ENCODE assay signal across 7 mouse cellular contexts in the genomic region with DNA sequence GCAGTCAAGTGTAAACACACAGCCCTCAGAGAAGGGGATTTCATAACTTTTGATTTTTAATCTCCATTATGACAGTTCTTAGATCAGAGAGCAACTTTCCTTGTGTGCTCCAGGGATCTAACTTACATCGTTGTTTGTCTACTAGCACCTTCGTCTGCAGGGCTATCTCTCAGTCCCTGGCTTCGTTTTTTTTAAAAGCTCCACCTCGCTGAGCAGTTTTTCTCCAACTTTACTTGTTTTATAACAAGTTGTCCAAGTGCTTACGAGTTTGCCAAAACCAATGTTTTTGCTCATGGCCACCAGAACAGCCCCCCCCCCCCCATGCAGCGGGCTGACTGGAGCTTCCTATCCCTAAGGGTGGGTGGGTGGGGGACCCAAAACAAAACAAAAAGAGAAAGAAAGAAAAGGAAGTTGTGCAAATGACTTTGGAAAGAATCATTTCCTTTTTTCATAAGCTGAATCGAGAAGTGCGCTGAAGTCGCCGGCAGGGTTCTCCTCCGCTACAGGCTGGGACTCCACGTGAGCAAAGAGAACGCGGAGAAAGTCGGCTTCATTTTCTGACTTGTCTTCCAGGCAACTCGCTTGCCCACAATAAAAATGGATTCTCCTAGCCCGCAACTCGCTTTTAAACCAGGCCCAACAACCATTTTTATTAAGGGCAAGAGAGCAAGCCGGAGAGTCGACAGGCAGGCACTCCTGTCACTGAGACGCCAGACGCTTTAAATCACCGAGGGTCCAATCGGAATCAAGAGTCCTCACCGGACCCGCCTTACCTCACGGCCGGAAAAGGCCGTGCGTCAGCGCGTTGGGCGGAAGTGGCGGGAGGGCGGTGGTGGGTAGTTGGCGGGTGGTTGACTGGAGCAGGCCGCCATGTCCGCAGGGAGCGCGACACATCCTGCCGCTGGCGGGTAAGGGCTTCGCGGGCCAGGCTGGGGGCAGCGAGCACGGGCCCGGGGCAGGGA. TPM values are rescaled to one million over a fixed set of nuclear protein-coding genes. Genes with fewer than 3 reads are reported as not detected.
DNase-seq lines count a peak whose midpoint lies in the region; ATAC-seq lines count a peak whose summit lies in the region.

TSS of gene Khdc4 (plus strand) at position 824 of the 962 bp plus-strand sequence.

- H3K4me3 ChIP-seq in intestine, embryonic 15.5 days (replicated peaks) = peak within 1 kb of the TSS; percentile 76
- H3K4me3 ChIP-seq in midbrain, embryonic 10.5 days = peak within 1 kb of the TSS; percentile 100

- peak; percentile 98 for DNase-seq in adrenal gland, adult 2 months
- DNase-seq in embryo, embryonic 11.5 days (ENCODE audit: low read depth, low spot score) = peak; percentile 98
- DNase-seq in gastrocnemius, postnatal 36 days = peak; percentile 93 to 95
- peak; percentile 97 to 99 for DNase-seq in left cerebral cortex, postnatal 25 days (ENCODE audit: low spot score in 2 of 2)
- peak; percentile 98 for DNase-seq in midbrain, embryonic 10.5 days (ENCODE audit: low spot score)
- peak; percentile 90 for DNase-seq in right cerebral cortex, postnatal 4 days

- H3K9ac ChIP-seq in intestine, embryonic 15.5 days = peak within 1 kb of the TSS; percentile 96

- H3K27ac ChIP-seq in intestine, embryonic 15.5 days = peak within 1 kb of the TSS; percentile 98
- peak within 1 kb of the TSS; percentile 98 for H3K27ac ChIP-seq in midbrain, embryonic 10.5 days (replicated peaks)

- intact Hi-C loops in gastrocnemius, postnatal 36 days (cut with DNase I) = loop anchor here (10.0 kb wide), 1 partner anchor 390 kb away; the partner anchor contains the start of genes Cct3 and Tsacc
- intact Hi-C loops in left cerebral cortex, postnatal 25 days (cut with DNase I) = no loop called here

- no peaks in the 10 kb centered on the region for H3K27me3 ChIP-seq in intestine, embryonic 15.5 days (replicated peaks)
- H3K27me3 ChIP-seq in midbrain, embryonic 10.5 days (ENCODE audit: low read depth, poor library complexity, severe bottlenecking) = no peaks in the 10 kb centered on the region

- H3K9me3 ChIP-seq in intestine, embryonic 15.5 days = no peaks in the 10 kb centered on the region
- H3K9me3 ChIP-seq in midbrain, embryonic 10.5 days (replicated peaks) = no peaks in the 10 kb centered on the region

- H3K4me2 ChIP-seq in intestine, embryonic 15.5 days (replicated peaks) = peak within 1 kb of the TSS; percentile 74

- WGBS in intestine, embryonic 15.5 days = under 1% methylated on average over 47 of the region's 47 CpGs
- WGBS in midbrain, embryonic 10.5 days = 1% methylated on average over 47 of the region's 47 CpGs

- H3K36me3 ChIP-seq in intestine, embryonic 15.5 days = peaks cover 12% of the 10 kb centered on the region
- H3K36me3 ChIP-seq in midbrain, embryonic 10.5 days = peaks cover 33% of the 10 kb centered on the region

- ATAC-seq in intestine, embryonic 15.5 days = peak; percentile 99

- peaks cover 4% of the 10 kb centered on the region for H3K4me1 ChIP-seq in intestine, embryonic 15.5 days (replicated peaks)
- H3K4me1 ChIP-seq in midbrain, embryonic 10.5 days = peaks cover 21% of the 10 kb centered on the region

RNA-seq across cellular contexts. Expression of gene Khdc4, which starts in this region (rescaled TPM):
- total RNA-seq in adrenal gland, adult 2 months (2021) = 10 to 100 TPM; 43.2 to 67.9 TPM
- 55.7 and 61.4 TPM in 2 replicates for polyA plus RNA-seq in adrenal gland, adult 2 months (2012; rRNA removed)
- total RNA-seq in gastrocnemius, postnatal 36 days (2021) = 10 to 100 TPM; 19.9 to 25.0 TPM
- 72.4 and 75.8 TPM in 2 replicates for polyA plus RNA-seq in intestine, embryonic 15.5 days (2015; fragmentation: Nextera tagmentation; extraction: Ambion mirVana)
- total RNA-seq in left cerebral cortex, postnatal 25 days (2021) = 10 to 100 TPM; 54.0 to 57.1 TPM
- polyA plus RNA-seq in midbrain, embryonic 10.5 days (2016; fragmentation: Nextera tagmentation; extraction: Ambion mirVana) = 95.5 and 102 TPM in 2 replicates

Comparison
In these comparisons a context has a peak if more than half of its experiments do, and no peak if none do; other contexts are left out.
1. Peak in every context shown above with its lines: DNase-seq, ATAC-seq, H3K4me3 ChIP-seq and H3K27ac ChIP-seq.